Mouse (Mus musculus) limb, embryonic 12.5 days (tissue): ENCODE data around the gene Degs1. TPM values are rescaled to one million over a fixed set of nuclear protein-coding genes. Genes with fewer than 3 reads are reported as not detected.

Experiments used
- ATAC-seq: fragments of 200-750 bp; cut with Nextera tagmentation; 2 replicates; pipeline ENCODE4 v1.8.0; 2017; ENCODE audit warnings: low read depth, moderate TSS enrichment; ENCODE audit not compliant: insufficient number of reproducible peaks, insufficient read depth, low FRiP score, low TSS enrichment
- H3K27ac ChIP-seq: fragments of 300-500 bp; sonication (generic); 2 replicates; pipeline ENCODE4 v1.5.1; 2016; ENCODE audit warnings: mild to moderate bottlenecking, moderate library complexity
- H3K27me3 ChIP-seq: fragments of 300-500 bp; sonication (generic); 2 replicates; pipeline ENCODE4 v1.6.1; 2016; ENCODE audit warnings: mild to moderate bottlenecking, moderate library complexity
- H3K36me3 ChIP-seq: fragments of 300-500 bp; sonication (generic); 2 replicates; pipeline ENCODE4 v1.6.1; 2016; ENCODE audit warnings: mild to moderate bottlenecking, moderate library complexity
- H3K4me1 ChIP-seq: fragments of 300-500 bp; sonication (generic); replicated peaks from 2 replicates; pipeline ENCODE4 v1.6.1; 2016
- H3K4me2 ChIP-seq: fragments of 300-500 bp; sonication (generic); 2 replicates; pipeline ENCODE4 v1.6.1; 2016; ENCODE audit warnings: mild to moderate bottlenecking, moderate library complexity
- H3K4me3 ChIP-seq: fragments of 300-500 bp; sonication (generic); replicated peaks from 2 replicates; pipeline ENCODE4 v1.5.1; 2016; ENCODE audit warnings: mild to moderate bottlenecking
- H3K9ac ChIP-seq: fragments of 300-500 bp; sonication (generic); replicated peaks from 2 replicates; pipeline ENCODE4 v1.6.1; 2016; ENCODE audit warnings: mild to moderate bottlenecking, moderate library complexity
- H3K9me3 ChIP-seq: fragments of 300-500 bp; sonication (generic); 2 replicates; pipeline ENCODE4 v1.6.1; 2016; ENCODE audit warnings: mild to moderate bottlenecking, moderate library complexity
- WGBS: fragments of 180-500 bp; shearing (Covaris S2); methylation state at CpG from one replicate; pipeline ENCODE4 v1.1.7; 2016; 5-methylcytosine and 5-hydroxymethylcytosine counted together
- polyA plus RNA-seq: library from polyadenylated mRNA; unstranded; fragments of >200 nt; fragmentation: Nextera tagmentation; extraction: Ambion mirVana; gene quantifications from 2 replicates; pipeline ENCODE4 v1.2.1, GENCODE M21; 2016

Gene Degs1
- polyA plus RNA-seq, 1 experiment from 2014 or later, result 67.5 TPM

DNA sequence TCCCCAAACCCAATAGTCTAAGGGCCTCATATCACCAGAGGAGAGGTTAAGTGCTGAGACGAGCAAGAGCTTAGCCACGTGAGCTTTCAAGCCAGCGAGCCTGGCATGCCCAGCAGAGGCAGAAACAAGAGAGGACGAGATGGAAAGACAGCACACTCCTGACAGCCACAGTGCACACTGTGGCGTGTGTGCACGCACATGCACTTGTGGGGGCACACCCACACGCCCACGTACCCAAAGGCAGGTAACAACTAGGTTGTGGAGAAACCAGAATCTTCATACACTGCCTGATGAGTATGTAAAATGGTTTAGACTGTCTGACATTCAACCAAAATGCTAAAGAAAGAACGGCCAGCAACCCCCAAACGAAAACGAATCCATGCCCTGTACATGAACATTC, 2.0 kb downstream of the Degs1 start:
- Histone ChIP-seq H3K4me3 (peak overlapping the region; percentile 74; the same call in 1 of the 2 replicates), H3K27me3 (no peaks in the 10 kb centered on the region), H3K36me3 (peaks cover 37% of the 10 kb centered on the region), H3K27ac (no peak overlapping the region), H3K9ac (no peak overlapping the region), H3K4me2 (peak overlapping the region; percentile 78), H3K9me3 (no peaks in the 10 kb centered on the region), H3K4me1 (peaks cover 17% of the 10 kb centered on the region)
- WGBS, result 48% methylated on average over 11 of the region's 11 CpGs
- no peak for ATAC-seq

GRCm38 (mm10) chr1:182280046-182280445, 2.6 kb downstream of the Degs1 start:
- no peak overlapping the region for H3K9ac ChIP-seq
- no peak for ATAC-seq
- H3K4me1 ChIP-seq, result peaks cover 17% of the 10 kb centered on the region
- no peak overlapping the region for H3K27ac ChIP-seq
- H3K4me3 ChIP-seq, result no peak overlapping the region
- H3K9me3 ChIP-seq, result no peaks in the 10 kb centered on the region
- no peak overlapping the region for H3K4me2 ChIP-seq
- H3K27me3 ChIP-seq, result no peaks in the 10 kb centered on the region
- 83% methylated on average over 6 of the region's 6 CpGs for WGBS
- peaks cover 43% of the 10 kb centered on the region for H3K36me3 ChIP-seq

- no peak for ATAC-seq
- H3K36me3 ChIP-seq, result peaks cover 49% of the 10 kb centered on the region
- 96% methylated on average over 4 of the region's 4 CpGs for WGBS
These were observed 3.2 kb downstream of the Degs1 start for GRCm38 (mm10) chr1:182279436-182279835.

GRCm38 (mm10) chr1:182275109-182275508, 7.5 kb downstream of the Degs1 start:
- Histone ChIP-seq H3K4me2 (no peak overlapping the region), H3K36me3 (peaks cover 62% of the 10 kb centered on the region), H3K9me3 (no peaks in the 10 kb centered on the region), H3K4me3 (no peak overlapping the region), H3K4me1 (peaks cover 2% of the 10 kb centered on the region; the same call in 1 of the 2 replicates), H3K27me3 (no peaks in the 10 kb centered on the region), H3K9ac (no peak overlapping the region), H3K27ac (no peak overlapping the region)
- WGBS, result 92% methylated on average over 6 of the region's 6 CpGs
- ATAC-seq, result no peak

More at GRCm38 (mm10) chr1:182279436-182279835, 3.2 kb downstream of the Degs1 start:
- H3K4me1 ChIP-seq, result peaks cover 17% of the 10 kb centered on the region
- no peaks in the 10 kb centered on the region for H3K27me3 ChIP-seq
- no peak overlapping the region for H3K9ac ChIP-seq
- H3K27ac ChIP-seq, result no peak overlapping the region
- H3K4me2 ChIP-seq, result no peak overlapping the region
- no peak overlapping the region for H3K4me3 ChIP-seq
- H3K9me3 ChIP-seq, result no peaks in the 10 kb centered on the region

DNA sequence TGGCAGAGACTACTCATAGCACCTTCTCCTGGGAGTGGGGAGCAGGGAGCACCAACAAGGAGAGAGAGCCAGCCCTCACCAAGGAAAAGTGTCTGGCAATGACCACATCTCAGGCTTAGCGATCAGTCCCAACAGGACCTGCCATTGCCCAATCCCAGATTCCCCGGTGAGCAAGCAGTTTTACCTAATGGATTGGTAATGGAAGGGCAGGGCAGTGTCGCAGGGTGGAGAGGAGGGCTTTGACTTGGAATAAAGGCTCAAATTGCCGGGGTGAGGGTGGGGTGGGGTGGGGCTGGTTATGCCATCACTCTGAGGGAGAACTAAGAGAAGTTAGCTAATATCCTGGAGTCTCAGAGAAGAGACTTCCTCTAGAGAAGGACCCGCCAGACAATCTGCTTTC, 11.0 kb downstream of the Degs1 start:
- WGBS, result 70% methylated on average over 5 of the region's 5 CpGs
- Histone ChIP-seq H3K9me3 (no peaks in the 10 kb centered on the region), H3K4me1 (0 out of 2 replicates have a peak, but pooled peaks cover 6% of the 10 kb centered on the region), H3K4me2 (no peak overlapping the region), H3K4me3 (no peak overlapping the region), H3K27ac (no peak overlapping the region), H3K27me3 (no peaks in the 10 kb centered on the region), H3K9ac (no peak overlapping the region), H3K36me3 (peaks cover 34% of the 10 kb centered on the region)
- ATAC-seq, result no peak

GRCm38 (mm10) chr1:182271130-182271529, 11.5 kb downstream of the Degs1 start:
- Histone ChIP-seq H3K4me1 (0 out of 2 replicates have a peak, but pooled peaks cover 6% of the 10 kb centered on the region), H3K36me3 (peaks cover 30% of the 10 kb centered on the region), H3K4me2 (no peak overlapping the region), H3K27ac (no peak overlapping the region), H3K9me3 (no peaks in the 10 kb centered on the region), H3K4me3 (no peak overlapping the region), H3K27me3 (no peaks in the 10 kb centered on the region), H3K9ac (no peak overlapping the region)
- 78% methylated on average over 5 of the region's 5 CpGs for WGBS
- no peak for ATAC-seq

- no peak overlapping the region for H3K27ac ChIP-seq
- 70% methylated on average over 4 of the region's 4 CpGs for WGBS
These were observed 14.3 kb downstream of the Degs1 start for GRCm38 (mm10) chr1:182268317-182268716.

DNA sequence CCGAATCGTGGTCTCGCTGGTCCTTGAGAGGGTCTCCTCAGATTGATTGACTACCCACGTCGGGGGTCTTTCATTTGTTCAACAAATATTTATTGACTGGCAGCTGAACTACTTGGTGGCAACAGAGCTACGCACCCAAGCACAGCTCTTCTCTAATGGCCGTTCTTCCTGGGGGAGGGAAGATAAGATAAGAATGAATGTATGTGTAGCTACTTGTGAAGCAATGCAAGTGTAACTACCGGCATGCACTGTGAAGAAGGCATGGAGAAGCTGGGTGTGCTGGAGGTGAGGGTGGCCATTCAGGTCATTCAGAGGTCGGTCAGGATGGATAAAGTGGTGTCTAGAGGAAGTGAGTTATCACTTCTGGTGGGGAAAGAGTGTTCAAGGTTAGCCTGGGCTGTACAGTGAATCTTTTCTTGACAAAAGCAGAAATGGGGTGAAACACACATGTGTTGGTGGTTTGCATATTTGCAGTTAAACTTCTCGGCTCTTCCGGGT, 16.5 kb downstream of the Degs1 start:
- Histone ChIP-seq H3K9me3 (no peaks in the 10 kb centered on the region), H3K27ac (no peak overlapping the region), H3K36me3 (no peaks in the 10 kb centered on the region), H3K4me3 (no peak overlapping the region), H3K4me1 (0 out of 2 replicates have a peak, but pooled peaks cover 6% of the 10 kb centered on the region), H3K4me2 (no peak overlapping the region), H3K9ac (no peak overlapping the region), H3K27me3 (no peaks in the 10 kb centered on the region)
- no peak for ATAC-seq
- WGBS, result 88% methylated on average over 11 of the region's 11 CpGs

More at GRCm38 (mm10) chr1:182268317-182268716, 14.3 kb downstream of the Degs1 start:
- Histone ChIP-seq H3K27me3 (no peaks in the 10 kb centered on the region), H3K36me3 (peaks cover 9% of the 10 kb centered on the region), H3K9me3 (no peaks in the 10 kb centered on the region), H3K9ac (no peak overlapping the region), H3K4me1 (0 out of 2 replicates have a peak, but pooled peaks cover 6% of the 10 kb centered on the region), H3K4me3 (no peak overlapping the region), H3K4me2 (no peak overlapping the region)
- ATAC-seq, result no peak

GRCm38 (mm10) chr1:182256041-182256680, 26.4 kb downstream of the Degs1 start:
- no peak overlapping the region for H3K27ac ChIP-seq
- H3K4me1 ChIP-seq, result no peaks in the 10 kb centered on the region
- no peaks in the 10 kb centered on the region for H3K36me3 ChIP-seq
- no peak overlapping the region for H3K9ac ChIP-seq
- ATAC-seq, result no peak
- H3K4me2 ChIP-seq, result no peak overlapping the region
- no peaks in the 10 kb centered on the region for H3K9me3 ChIP-seq
- no peaks in the 10 kb centered on the region for H3K27me3 ChIP-seq
- no peak overlapping the region for H3K4me3 ChIP-seq
- WGBS, result 86% methylated on average over 11 of the region's 11 CpGs

DNA sequence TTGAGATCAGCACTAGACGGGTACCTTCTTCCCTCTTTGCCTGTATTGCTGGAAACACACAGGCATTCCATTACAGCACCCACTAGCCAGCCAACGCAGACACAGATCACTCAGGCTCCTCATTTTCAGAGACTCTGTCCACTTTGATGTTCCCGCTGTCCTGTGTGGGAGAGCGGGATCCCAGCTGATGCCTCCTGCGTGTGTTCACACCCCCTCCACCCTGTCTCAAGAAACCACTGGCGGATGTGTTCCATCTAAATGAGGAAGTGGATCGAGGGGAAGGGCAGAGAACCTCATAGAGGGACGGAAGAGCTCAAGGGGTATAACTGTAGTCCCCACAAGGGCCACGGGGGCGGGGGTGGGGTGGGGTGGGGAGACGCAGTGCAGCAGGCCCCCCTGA, 27.6 kb downstream of the Degs1 start:
- H3K36me3 ChIP-seq, result no peaks in the 10 kb centered on the region
- no peaks in the 10 kb centered on the region for H3K4me1 ChIP-seq
- H3K4me2 ChIP-seq, result no peak overlapping the region
- H3K27me3 ChIP-seq, result no peaks in the 10 kb centered on the region
- H3K9ac ChIP-seq, result no peak overlapping the region
- no peaks in the 10 kb centered on the region for H3K9me3 ChIP-seq
- 87% methylated on average over 11 of the region's 11 CpGs for WGBS
- H3K27ac ChIP-seq, result no peak overlapping the region
- no peak for ATAC-seq
- no peak overlapping the region for H3K4me3 ChIP-seq

GRCm38 (mm10) chr1:182254618-182255017, 28.0 kb downstream of the Degs1 start:
- no peaks in the 10 kb centered on the region for H3K4me1 ChIP-seq
- no peak for ATAC-seq
- 94% methylated on average over 8 of the region's 8 CpGs for WGBS

More at GRCm38 (mm10) chr1:182254618-182255017, 28.0 kb downstream of the Degs1 start:
- Histone ChIP-seq H3K9me3 (no peaks in the 10 kb centered on the region), H3K4me2 (no peak overlapping the region), H3K36me3 (no peaks in the 10 kb centered on the region), H3K27me3 (no peaks in the 10 kb centered on the region), H3K9ac (no peak overlapping the region), H3K4me3 (no peak overlapping the region), H3K27ac (no peak overlapping the region)
